Mouse (Mus musculus): ENCODE results near the gene Sez6l2.

DNA sequence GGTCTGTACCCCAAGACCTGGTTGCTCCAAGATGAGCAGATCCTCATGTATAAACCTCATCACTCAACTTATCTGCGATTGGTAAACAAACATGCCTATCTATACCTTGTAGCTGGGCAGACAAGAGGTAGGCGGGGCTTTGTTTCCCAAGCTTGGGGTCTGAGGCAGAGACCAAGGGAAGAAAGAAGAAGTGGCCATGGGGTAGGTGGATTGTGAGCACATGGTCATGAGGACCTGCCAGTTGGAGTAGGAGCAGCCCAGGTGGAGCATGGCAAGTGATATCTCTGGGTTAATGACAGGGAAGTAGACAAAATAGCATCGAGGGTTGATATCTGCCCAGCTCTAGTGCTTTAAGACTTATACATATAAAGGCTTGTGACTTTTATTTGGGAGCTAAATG, 35.5 kb upstream of the Sez6l2 start:
- no peak for TF ChIP-seq MYOG (IDR thresholded peaks at IDR 0.05; ENCODE audit: control insufficient read depth in 1 of 3, insufficient read depth in 1 of 3, insufficient read length in 2 of 3, low read depth in 2 of 3)
- no peak for TF ChIP-seq POLR2A (IDR thresholded peaks at IDR 0.05; ENCODE audit: insufficient read length, low read depth)
- no peak for TF ChIP-seq TCF12 (IDR thresholded peaks at IDR 0.05; ENCODE audit: insufficient read depth, poor library complexity, severe bottlenecking)
- TF ChIP-seq E2F4 (IDR thresholded peaks at IDR 0.05; ENCODE audit: insufficient read depth), result no peak
- TF ChIP-seq MAX (IDR thresholded peaks at IDR 0.05; ENCODE audit: low read depth), result no peak
- TF ChIP-seq CEBPB (IDR thresholded peaks at IDR 0.05; ENCODE audit: insufficient read depth, poor library complexity, severe bottlenecking), result no peak
- TF ChIP-seq POLR2AphosphoS2 (IDR thresholded peaks at IDR 0.05; ENCODE audit: insufficient read length, low read depth), result no peak
- TF ChIP-seq REST (IDR thresholded peaks at IDR 0.05; ENCODE audit: insufficient read depth, insufficient read length), result no peak
- TF ChIP-seq TCF3 (IDR thresholded peaks at IDR 0.05; ENCODE audit: insufficient read length, low read depth), result no peak
- TF ChIP-seq SRF (IDR thresholded peaks at IDR 0.05; ENCODE audit: control insufficient read depth, insufficient read length, low read depth), result no peak
- TF ChIP-seq USF1 (IDR thresholded peaks at IDR 0.05; ENCODE audit: low read depth), result no peak
